Mouse (Mus musculus) MEL (cell line): ENCODE results near the gene Csdc2.

Experiments
- BHLHE40 ChIP-seq: IDR thresholded peaks from 2 replicates; pipeline ENCODE4 v1.6.1; 2012; ENCODE audit warnings: low read depth, mild to moderate bottlenecking, inconsistent platforms, low read length, improper control_type of control experiment, borderline replicate concordance
- CHD1 ChIP-seq: IDR thresholded peaks from 2 replicates; pipeline ENCODE4 v1.6.1; 2012; ENCODE audit warnings: low read depth, mild to moderate bottlenecking, inconsistent platforms, low read length, improper control_type of control experiment
- CHD2 ChIP-seq: IDR thresholded peaks from 2 replicates; pipeline ENCODE4 v1.6.1; 2011; ENCODE audit warnings: low read length, improper control_type of control experiment
- CTCF ChIP-seq, 3 experiments: IDR thresholded peaks in 2 of 3; conservative IDR thresholded peaks in 1 of 3; 2 replicates each; pipeline ENCODE4 v1.5.1; 2011 to 2012; ENCODE audit warnings: low read length in 3 of 3, low read depth in 2 of 3, mild to moderate bottlenecking in 2 of 3, improper control_type of control experiment in 1 of 3, inconsistent platforms in 1 of 3, mixed read lengths in 1 of 3, moderate library complexity in 1 of 3; ENCODE audit not compliant: control insufficient read depth in 1 of 3, insufficient read depth in 1 of 3, poor library complexity in 1 of 3, severe bottlenecking in 1 of 3
- MYB ChIP-seq: IDR thresholded peaks from 2 replicates; pipeline ENCODE4 v1.6.1; 2011; ENCODE audit warnings: mild to moderate bottlenecking, low read depth, low read length, improper control_type of control experiment
- NRF1 ChIP-seq: IDR thresholded peaks from 2 replicates; pipeline ENCODE4 v1.6.1; 2014; ENCODE audit warnings: low read depth, mild to moderate bottlenecking, inconsistent platforms, low read length, improper control_type of control experiment, moderate library complexity; ENCODE audit not compliant: poor library complexity, insufficient read depth, severe bottlenecking
- POLR2A ChIP-seq, 2 experiments: IDR thresholded peaks; 2 replicates each; pipeline ENCODE4 v1.6.1; 2011 to 2012; ENCODE audit warnings: low read length in 2 of 2, mild to moderate bottlenecking in 2 of 2, control low read depth in 1 of 2, improper control_type of control experiment in 1 of 2, low read depth in 1 of 2, moderate library complexity in 1 of 2; ENCODE audit not compliant: control insufficient read depth in 1 of 2, insufficient read depth in 1 of 2, poor library complexity in 1 of 2
- SIN3A ChIP-seq: IDR thresholded peaks from 2 replicates; pipeline ENCODE4 v1.6.1; 2012; ENCODE audit warnings: low read length, improper control_type of control experiment, inconsistent platforms
- TAL1 ChIP-seq: IDR thresholded peaks from 2 replicates; pipeline ENCODE4 v1.6.1; 2012; ENCODE audit warnings: mild to moderate bottlenecking, inconsistent platforms, low read length, moderate library complexity, mixed read lengths
- TCF12 ChIP-seq: IDR thresholded peaks from 2 replicates; pipeline ENCODE4 v1.6.1; 2014; ENCODE audit warnings: low read depth, mild to moderate bottlenecking, inconsistent platforms, low read length, improper control_type of control experiment, moderate library complexity
- UBTF ChIP-seq: IDR thresholded peaks from 2 replicates; pipeline ENCODE4 v1.6.1; 2012; ENCODE audit warnings: low read depth, mild to moderate bottlenecking, inconsistent platforms, low read length, improper control_type of control experiment, moderate library complexity, borderline replicate concordance; ENCODE audit not compliant: insufficient read depth
- USF1 ChIP-seq: IDR thresholded peaks from 2 replicates; pipeline ENCODE4 v1.6.1; 2014; ENCODE audit warnings: low read depth, mild to moderate bottlenecking, inconsistent platforms, low read length, improper control_type of control experiment, moderate library complexity

DNA sequence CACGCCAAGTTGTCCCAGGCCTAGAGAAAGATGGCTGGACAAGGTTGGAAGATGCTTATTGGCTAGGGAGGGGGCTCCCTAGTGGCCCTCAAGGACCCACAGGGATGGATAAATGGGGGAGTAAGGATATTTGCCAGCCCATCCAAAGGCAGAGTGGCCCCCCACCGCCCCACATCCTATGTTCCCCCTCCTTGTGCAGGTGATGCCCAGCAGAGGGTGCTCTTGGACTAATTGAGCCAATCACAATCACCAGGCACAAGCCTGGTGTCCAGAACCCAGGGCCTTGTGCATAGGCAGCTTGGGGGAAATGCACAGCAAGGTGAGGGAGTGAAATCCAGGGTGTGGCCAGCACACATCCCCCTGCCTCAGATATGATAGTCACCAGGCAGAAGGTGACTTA, 1.7 kb downstream of the Csdc2 start:
- TF ChIP-seq TCF12 (no peak), CHD1 (no peak), POLR2A (IDR thresholded peaks at IDR 0.05; ENCODE audit: control insufficient read depth in 1 of 2, insufficient read depth in 1 of 2, low read depth in 1 of 2, low read length in 2 of 2, poor library complexity in 1 of 2) (no peak), MYB (no peak), NRF1 (no peak), USF1 (no peak), CHD2 (no peak), SIN3A (no peak), CTCF (IDR thresholded peaks at IDR 0.05 in 2 of 3, conservative IDR thresholded peaks at IDR 0.05 in 1 of 3; ENCODE audit: control insufficient read depth in 1 of 3, insufficient read depth in 1 of 3, low read depth in 2 of 3, low read length in 3 of 3, poor library complexity in 1 of 3, severe bottlenecking in 1 of 3) (peak; percentile 59 to 83 (median 79)), TAL1 (no peak), BHLHE40 (no peak), UBTF (no peak)
